Mouse (Mus musculus): Measurements from ENCODE around the gene Faf1. TPM values are rescaled to one million over a fixed set of nuclear protein-coding genes. Genes with fewer than 3 reads are reported as not detected.

Gene Faf1
- total RNA-seq, 2 experiments from 2014 or later: 41.1 to 41.7 TPM

GRCm38 (mm10) chr4:109904487-109904886 lies 228.1 kb downstream of the Faf1 start:
- DNase-seq: no peak

GRCm38 (mm10) chr4:109929058-109929457 lies 252.7 kb downstream of the Faf1 start:
- DNase-seq: no peak

- no peak for DNase-seq
Measured at GRCm38 (mm10) chr4:109930445-109930844, 254.1 kb downstream of the Faf1 start.

GRCm38 (mm10) chr4:109930935-109931334 lies 254.5 kb downstream of the Faf1 start:
- DNase-seq: no peak

GRCm38 (mm10) chr4:109936557-109936956 lies 260.2 kb downstream of the Faf1 start:
- no peak for DNase-seq

- no peak for DNase-seq
Measured at GRCm38 (mm10) chr4:109939291-109939690, 262.9 kb downstream of the Faf1 start.

GRCm38 (mm10) chr4:109945554-109945953 lies 269.2 kb downstream of the Faf1 start:
- no peak for DNase-seq

GRCm38 (mm10) chr4:109949307-109949706 lies 272.9 kb downstream of the Faf1 start:
- no peak for DNase-seq

- DNase-seq: no peak
Measured at GRCm38 (mm10) chr4:109953509-109953908, 277.1 kb downstream of the Faf1 start.

- no peak for DNase-seq
Measured at GRCm38 (mm10) chr4:109960201-109960935, 284.0 kb downstream of the Faf1 start.

GRCm38 (mm10) chr4:109963570-109964279 lies 287.3 kb downstream of the Faf1 start:
- DNase-seq: no peak

GRCm38 (mm10) chr4:109969561-109969960 lies 293.2 kb downstream of the Faf1 start:
- DNase-seq: no peak

GRCm38 (mm10) chr4:109973991-109974654 lies 297.7 kb downstream of the Faf1 start:
- no peak for DNase-seq

- no peak for DNase-seq
Measured at GRCm38 (mm10) chr4:109974655-109975380, 298.4 kb downstream of the Faf1 start.

- DNase-seq: no peak
Measured at GRCm38 (mm10) chr4:109975381-109976240, 299.2 kb downstream of the Faf1 start.

- DNase-seq: no peak
Measured at GRCm38 (mm10) chr4:109976273-109977147, 300.1 kb downstream of the Faf1 start.

GRCm38 (mm10) chr4:109977148-109978067 lies 301.0 kb downstream of the Faf1 start, which contains the start of gene Dmrta2:
Dmrta2 (plus strand) TSS chr4:109978053.
- DNase-seq: peak in 1 of 2 experiments; percentile 21

- DNase-seq: no peak
Measured at GRCm38 (mm10) chr4:109978068-109978857, 301.9 kb downstream of the Faf1 start.
